Mouse (Mus musculus) stomach, postnatal 0 days (tissue): Measurements from ENCODE around the gene Nars2.

Experiments used
- CTCF ChIP-seq: IDR thresholded peaks from 2 replicates; pipeline ENCODE4 v1.5.1; 2016; ENCODE audit warnings: antibody characterized with exemption, low read depth, mild to moderate bottlenecking, moderate library complexity
- EP300 ChIP-seq: optimal IDR thresholded peaks from 2 replicates; pipeline ENCODE3; 2016; ENCODE audit warnings: antibody characterized with exemption

- TF ChIP-seq CTCF: no peak
- no peak for TF ChIP-seq EP300
Observed at GRCm38 (mm10) chr7:97084181-97084580, 132.9 kb downstream of the Nars2 start.
